Mouse (Mus musculus) bone marrow macrophage, adult 2 months (primary cell): ENCODE measurements around the gene Cct2. TPM values are rescaled to one million over a fixed set of nuclear protein-coding genes. Genes with fewer than 3 reads are reported as not detected.
A peak's percentile ranks its signal among the peaks of the same experiment; 100 is the strongest.

ENCODE experiments used
- H3K27ac ChIP-seq: 2 replicates; pipeline ENCODE4 v1.5.1; 2012; ENCODE audit warnings: low read depth, low read length; ENCODE audit not compliant: insufficient read depth
- H3K4me1 ChIP-seq: 2 replicates; pipeline ENCODE4 v1.6.1; 2012; ENCODE audit warnings: low read length; ENCODE audit not compliant: control insufficient read depth, insufficient read depth
- H3K4me3 ChIP-seq: 2 replicates; pipeline ENCODE4 v1.5.1; 2012; ENCODE audit warnings: mild to moderate bottlenecking, low read length, moderate library complexity; ENCODE audit not compliant: insufficient read depth
- CTCF ChIP-seq: IDR thresholded peaks from 2 replicates; pipeline ENCODE4 v1.5.1; 2012; ENCODE audit warnings: low read depth, mild to moderate bottlenecking, low read length, moderate library complexity
- POLR2A ChIP-seq: IDR thresholded peaks from 2 replicates; pipeline ENCODE4 v1.6.1; 2012; ENCODE audit warnings: mild to moderate bottlenecking, low read depth, low read length, borderline replicate concordance
- polyA plus RNA-seq: library from polyadenylated mRNA; stranded (reverse); fragments of >200 nt; gene quantifications from 2 replicates; pipeline ENCODE4 v1.2.4, GENCODE M21; 2012; ENCODE audit not compliant: missing spikeins, insufficient read depth, insufficient read length

Gene Cct2
- polyA plus RNA-seq, 1 experiment: 154 TPM

DNA sequence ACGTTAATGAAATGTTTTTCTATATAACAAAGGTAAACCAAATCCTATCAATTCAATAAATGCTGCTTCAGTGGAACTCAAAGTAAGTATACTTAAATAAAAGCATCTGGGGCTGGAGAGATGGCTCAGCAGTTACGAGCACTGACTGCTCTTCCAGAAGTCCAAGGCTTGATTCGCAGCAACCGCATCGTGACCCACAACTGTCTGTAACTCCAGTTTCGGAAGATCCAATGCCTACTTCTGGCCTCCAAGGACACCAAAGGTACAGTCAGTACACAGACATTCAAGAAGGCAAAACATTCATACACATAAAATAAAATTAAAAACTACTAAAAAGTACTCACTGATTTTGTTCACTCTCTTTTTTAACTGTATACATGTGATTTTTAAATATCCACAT, 32.5 kb upstream of the Cct2 start:
- no peak for TF ChIP-seq POLR2A
- TF ChIP-seq CTCF: no peak
- no peak overlapping the region for H3K4me3 ChIP-seq
- H3K4me1 ChIP-seq: no peaks in the 10 kb centered on the region
- no peak overlapping the region for H3K27ac ChIP-seq

DNA sequence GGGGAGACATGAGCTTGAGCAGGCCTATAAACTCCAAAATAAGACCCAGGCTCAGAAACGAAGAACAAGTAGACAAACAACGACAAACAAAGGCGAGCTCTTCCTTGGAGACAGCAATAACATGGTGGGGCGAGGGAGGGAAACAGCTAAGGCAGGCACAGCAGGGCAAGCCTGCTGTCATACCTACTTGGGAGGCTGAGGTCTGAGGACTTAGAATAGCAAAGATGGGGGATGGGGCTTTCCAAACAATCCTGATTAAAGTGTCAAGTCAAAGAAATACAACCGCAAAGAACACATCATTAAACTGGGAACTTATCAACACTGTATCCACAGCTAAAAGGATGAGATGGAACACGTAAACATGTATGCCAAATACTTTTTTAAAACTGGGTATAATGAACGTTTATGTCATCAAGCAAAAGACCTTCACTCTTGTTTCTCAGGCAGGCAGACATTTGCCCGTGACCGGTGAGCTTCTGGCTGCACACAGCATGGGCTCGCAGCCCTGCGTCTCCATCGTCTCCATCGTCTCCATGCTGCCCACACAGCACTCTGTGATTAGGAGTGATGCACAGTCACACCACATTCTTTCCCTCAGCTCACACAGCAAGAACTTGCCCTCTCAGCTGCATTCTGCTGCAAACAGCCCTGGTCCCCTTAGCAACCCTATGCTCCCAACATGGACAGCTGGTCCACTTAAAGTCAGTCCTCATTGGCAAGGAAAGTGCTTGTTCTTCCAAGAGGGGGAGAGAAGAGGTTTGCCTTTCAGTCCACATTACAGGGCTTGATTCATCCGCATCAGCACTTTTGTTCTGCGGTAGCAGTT, 31.1 kb upstream of the Cct2 start:
- TF ChIP-seq POLR2A (no peak), CTCF (no peak)
- H3K4me1 ChIP-seq: no peaks in the 10 kb centered on the region
- no peak overlapping the region for H3K4me3 ChIP-seq
- no peak overlapping the region for H3K27ac ChIP-seq

DNA sequence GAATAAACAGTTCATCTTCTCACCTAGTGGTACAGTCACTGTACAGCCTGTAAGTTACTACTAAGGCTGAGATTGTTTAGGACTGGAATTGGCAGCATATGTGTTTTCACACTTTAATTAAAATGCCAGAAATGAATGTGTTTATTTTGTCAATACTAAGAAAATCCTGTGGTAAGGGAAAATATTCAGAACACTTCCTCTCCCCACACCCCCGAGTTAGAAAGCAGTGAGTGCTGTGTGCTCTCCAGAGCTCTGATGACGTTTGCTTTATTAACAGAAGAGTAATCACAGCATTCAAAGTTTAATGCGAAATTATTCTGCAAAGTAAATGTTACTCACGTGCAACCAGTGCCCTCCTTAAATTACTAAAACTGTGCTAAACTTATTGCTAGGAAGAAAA, 26.0 kb upstream of the Cct2 start:
- TF ChIP-seq CTCF: no peak
- TF ChIP-seq POLR2A: no peak
- Histone ChIP-seq H3K27ac (no peak overlapping the region), H3K4me3 (no peak overlapping the region), H3K4me1 (no peaks in the 10 kb centered on the region)

DNA sequence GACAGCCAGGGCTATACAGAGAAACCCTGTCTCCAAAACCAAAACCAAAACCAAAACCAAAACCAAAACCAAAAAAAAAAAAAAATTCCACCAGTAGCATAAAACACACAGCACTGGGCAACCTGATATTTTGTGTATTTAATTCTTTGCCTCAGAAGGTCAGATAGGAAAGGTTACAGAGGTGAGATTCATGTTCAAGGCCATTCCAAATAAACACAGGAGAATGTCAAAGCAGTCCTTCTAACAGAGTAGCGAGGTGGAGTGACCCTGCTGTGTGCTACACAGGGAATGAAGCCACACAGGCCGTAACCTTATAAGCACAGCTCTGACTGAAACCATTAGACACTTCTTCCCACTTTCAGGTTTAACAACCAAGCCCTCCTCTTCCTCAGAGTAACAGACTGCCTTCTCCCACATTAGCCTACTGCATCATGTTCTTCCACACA, 18.3 kb upstream of the Cct2 start:
- no peak for TF ChIP-seq POLR2A
- no peak for TF ChIP-seq CTCF
- H3K4me3 ChIP-seq: no peak overlapping the region
- H3K27ac ChIP-seq: no peak overlapping the region
- peaks cover 3% of the 10 kb centered on the region; the same call in 1 of the 2 replicates for H3K4me1 ChIP-seq

DNA sequence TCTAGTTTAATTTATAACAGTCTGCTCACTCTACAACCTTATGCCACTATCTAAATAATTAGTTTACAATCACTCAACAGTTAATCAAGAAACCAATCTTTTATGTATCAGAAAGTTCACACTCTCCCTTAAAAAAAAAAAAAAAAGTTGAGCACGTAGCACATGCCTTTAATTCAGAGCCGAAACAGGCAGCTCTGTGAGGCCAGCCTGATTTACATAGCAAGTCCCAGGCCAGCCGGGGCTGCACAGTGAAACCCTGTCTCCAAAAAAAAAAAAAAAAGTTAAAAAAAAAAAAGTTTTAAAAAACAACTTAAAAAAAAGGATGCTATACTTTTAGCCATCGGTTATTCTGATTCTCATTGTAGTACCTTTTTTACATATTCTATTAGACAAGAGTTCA, 17.7 kb upstream of the Cct2 start:
- TF ChIP-seq CTCF: no peak
- TF ChIP-seq POLR2A: no peak
- Histone ChIP-seq H3K4me3 (no peak overlapping the region), H3K4me1 (peaks cover 3% of the 10 kb centered on the region; the same call in 1 of the 2 replicates), H3K27ac (no peak overlapping the region)

DNA sequence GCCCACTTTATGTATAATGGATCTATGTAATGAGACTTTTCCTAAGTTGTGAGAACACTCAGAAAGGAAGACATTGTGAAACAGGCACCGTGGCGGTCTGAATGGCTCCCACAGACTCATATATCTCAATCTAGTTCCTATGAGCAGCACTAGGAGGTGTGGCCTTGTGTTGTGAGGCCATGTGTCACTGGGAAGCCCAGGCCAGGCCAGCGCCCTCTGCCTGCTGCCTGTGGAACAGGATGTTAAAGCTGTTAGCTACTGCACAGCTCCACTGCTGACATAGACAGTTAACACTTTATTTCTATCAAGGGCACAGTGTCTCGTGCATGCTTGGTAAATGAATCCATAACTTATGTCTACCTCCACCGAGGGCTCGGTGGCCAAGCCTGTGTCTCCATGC, 14.7 kb upstream of the Cct2 start:
- Histone ChIP-seq H3K4me3 (no peak overlapping the region), H3K27ac (no peak overlapping the region), H3K4me1 (peaks cover 3% of the 10 kb centered on the region; the same call in 1 of the 2 replicates)
- TF ChIP-seq POLR2A: no peak
- no peak; the same call in 1 of the 2 replicates for TF ChIP-seq CTCF

DNA sequence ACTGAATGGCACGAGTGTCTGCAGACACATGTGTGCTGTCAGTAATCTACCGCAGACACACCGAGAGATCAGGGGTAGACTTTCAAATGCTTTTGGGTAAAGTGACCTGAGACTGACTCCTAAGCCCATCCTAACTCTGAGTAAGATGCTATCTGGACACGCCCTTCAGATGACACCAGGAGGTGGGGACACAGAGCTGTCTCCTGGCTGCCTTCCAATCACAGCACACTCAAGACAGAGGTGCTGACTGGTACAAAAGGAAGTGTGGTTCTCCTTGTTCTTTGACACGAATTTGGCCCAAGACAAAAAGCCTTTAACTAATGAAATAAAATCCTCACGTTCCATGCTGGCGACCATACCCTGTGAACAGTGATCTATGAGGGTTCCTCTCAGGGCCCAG, 9.6 kb upstream of the Cct2 start:
- H3K4me3 ChIP-seq: no peak overlapping the region
- no peak for TF ChIP-seq CTCF

DNA sequence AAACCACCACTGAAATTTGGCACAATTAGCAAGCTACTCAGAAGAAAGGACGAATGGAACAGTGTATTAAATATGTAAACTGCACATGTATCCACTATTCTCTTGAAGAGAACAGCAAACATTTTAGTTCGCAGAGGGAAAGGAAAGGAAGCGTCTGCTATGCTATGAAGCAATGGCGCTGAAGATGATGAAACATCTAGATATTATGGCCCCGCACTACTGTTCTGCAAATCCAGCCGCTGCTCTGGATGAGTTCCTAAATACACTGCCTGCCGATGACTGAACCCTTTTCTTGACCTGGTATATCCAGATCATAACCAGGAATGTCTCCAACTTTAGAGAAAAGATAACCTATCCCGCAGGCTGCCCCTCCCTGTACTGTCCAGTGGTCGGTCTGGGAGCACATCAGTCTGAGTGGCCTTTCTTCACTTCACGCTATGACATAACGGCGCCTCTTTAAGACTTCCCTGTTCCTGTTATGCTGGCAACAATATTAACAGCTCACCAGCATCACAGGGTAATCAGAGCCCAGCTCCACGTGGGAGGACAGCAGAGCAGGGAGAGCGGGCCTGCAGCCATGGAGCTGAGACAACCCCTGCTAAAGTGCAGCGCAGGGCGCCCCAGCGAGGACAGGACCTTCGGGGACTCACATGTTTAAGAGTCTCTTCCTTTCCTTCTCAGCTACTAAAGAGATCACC, 8.7 kb upstream of the Cct2 start:
- H3K27ac ChIP-seq: no peak overlapping the region
- H3K4me3 ChIP-seq: no peak overlapping the region
- no peak for TF ChIP-seq CTCF
- TF ChIP-seq POLR2A: no peak

More for the DNA sequence above, 9.6 kb upstream of the Cct2 start:
- no peak overlapping the region for H3K27ac ChIP-seq
- H3K4me1 ChIP-seq: no peaks in the 10 kb centered on the region; the same call in 1 of the 2 replicates

DNA sequence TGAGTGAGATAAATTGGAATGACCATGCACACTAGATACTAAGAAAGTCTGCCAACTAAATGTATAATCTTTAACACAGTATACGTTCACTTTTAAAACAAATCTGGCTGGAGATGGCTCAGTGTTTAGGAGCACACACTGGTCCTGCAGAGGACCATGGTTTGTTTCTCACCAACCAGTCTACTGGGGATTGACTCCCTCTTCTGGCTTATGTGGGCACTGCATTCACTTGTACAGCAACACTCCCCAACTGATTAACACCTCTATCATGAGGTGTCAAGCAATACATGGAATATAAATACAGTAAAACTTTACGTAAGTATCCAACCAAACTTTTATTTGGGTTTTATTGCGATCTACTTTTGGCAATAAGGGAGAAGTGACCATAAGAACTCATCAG, 5.5 kb upstream of the Cct2 start:
- H3K4me1 ChIP-seq: no peaks in the 10 kb centered on the region; the same call in 1 of the 2 replicates
- no peak overlapping the region for H3K27ac ChIP-seq
- no peak overlapping the region for H3K4me3 ChIP-seq
- TF ChIP-seq POLR2A: no peak
- TF ChIP-seq CTCF: no peak

More for the DNA sequence above, 8.7 kb upstream of the Cct2 start:
- no peaks in the 10 kb centered on the region; the same call in 1 of the 2 replicates for H3K4me1 ChIP-seq

DNA sequence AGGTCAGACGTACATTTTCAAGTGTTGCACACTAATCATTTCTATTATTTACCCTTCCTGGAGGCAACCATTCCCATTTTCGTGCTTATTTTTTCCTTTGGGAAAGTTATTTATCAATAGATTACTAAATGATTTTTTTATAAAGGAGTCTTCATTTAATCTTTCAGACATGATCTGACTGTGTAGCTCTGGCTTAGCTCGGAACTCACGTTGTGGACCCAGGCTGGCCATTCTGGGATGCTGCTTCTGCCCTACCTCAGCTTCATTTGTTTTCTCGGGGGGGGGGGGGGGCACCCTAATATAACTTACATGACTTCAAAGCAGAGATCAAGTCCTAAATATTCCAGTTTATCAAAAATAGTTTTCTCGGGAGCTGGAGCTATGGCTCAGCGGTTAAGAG, 462 bp upstream of the Cct2 start:
- TF ChIP-seq POLR2A: no peak
- no peak for TF ChIP-seq CTCF
- Histone ChIP-seq H3K4me3 (peak overlapping the region; percentile 40; the same call in 1 of the 2 replicates), H3K27ac (0 out of 2 replicates have a peak overlapping the region, but pooled peaks have one; percentile 22), H3K4me1 (no peaks in the 10 kb centered on the region)
